Mouse (Mus musculus): Measurements from ENCODE around the gene Dmgdh.

GRCm38 (mm10) chr13:93672371-93672770, 1.9 kb upstream of the Dmgdh start:
- TF ChIP-seq CTCF (IDR thresholded peaks at IDR 0.05; ENCODE audit: low read depth) (no peak), EP300 (optimal IDR thresholded peaks at IDR 0.05) (no peak)
